ENCODE assay signal across 24 mouse cellular contexts in genomic region chr13:114139570-114139969, GRCm38 (mm10).
A peak's percentile ranks its signal among the peaks of the same experiment; 100 is the strongest.
DNase-seq lines count a peak whose midpoint lies in the region; ATAC-seq and TF ChIP-seq lines count a peak whose summit lies in the region.
"Had no signal": no experiment of that assay in that cellular context is flagged by ENCODE, and none has a peak within 500 bp of the region (broad histone marks: within the 10 kb centered on the region; RNA-seq: fewer than 3 reads in every experiment).

No protein-coding gene starts in this region.

- no peaks in the 10 kb centered on the region for H3K27me3 ChIP-seq in embryonic facial prominence, embryonic 14.5 days (replicated peaks; ENCODE audit: control insufficient read depth, insufficient read depth, low read length)
- H3K27me3 ChIP-seq: hindbrain, embryonic 15.5 days; midbrain, embryonic 13.5 days; neural tube, embryonic 12.5 days; stomach, embryonic 15.5 days had no signal

- H3K27ac ChIP-seq in layer of hippocampus, adult 2 months, result peak overlapping the region; percentile 4; the same call in 1 of the 2 replicates
- H3K27ac ChIP-seq in cortical plate, adult 2 months (ENCODE audit: insufficient read depth, low read length), result peak overlapping the region; percentile 84
- peak overlapping the region; percentile 34; the same call in 1 of the 2 replicates for H3K27ac ChIP-seq in embryonic facial prominence, embryonic 14.5 days (replicated peaks; ENCODE audit: low read depth, low read length)
- H3K27ac ChIP-seq: hindbrain, embryonic 15.5 days; kidney, postnatal 0 days; midbrain, embryonic 13.5 days; neural tube, embryonic 12.5 days; stomach, embryonic 15.5 days had no signal

- ATAC-seq in embryonic facial prominence, embryonic 14.5 days (ENCODE audit: low read depth), result no peak
- ATAC-seq: midbrain, embryonic 13.5 days had no signal

- no peak overlapping the region for H3K4me3 ChIP-seq in layer of hippocampus, adult 2 months
- H3K4me3 ChIP-seq in cortical plate, adult 2 months (ENCODE audit: insufficient read depth, low read length), result no peak overlapping the region
- H3K4me3 ChIP-seq in embryonic facial prominence, embryonic 14.5 days (ENCODE audit: low read depth, low read length), result no peak overlapping the region
- H3K4me3 ChIP-seq: erythroblast, embryonic 14.5 days; hindbrain, embryonic 15.5 days; midbrain, embryonic 13.5 days; neural tube, embryonic 12.5 days; stomach, embryonic 15.5 days had no signal

- no peak for TF ChIP-seq CTCF in layer of hippocampus, adult 2 months (conservative IDR thresholded peaks at IDR 0.05)
- TF ChIP-seq CTCF in cortical plate, adult 2 months (IDR thresholded peaks at IDR 0.05; ENCODE audit: extremely low read depth, insufficient read depth, low read length), result no peak

- no peak overlapping the region for H3K9ac ChIP-seq in embryonic facial prominence, embryonic 14.5 days (ENCODE audit: low read depth, low read length)
- H3K9ac ChIP-seq: hindbrain, embryonic 15.5 days; midbrain, embryonic 13.5 days; neural tube, embryonic 12.5 days; stomach, embryonic 15.5 days had no signal

- no peaks in the 10 kb centered on the region for H3K9me3 ChIP-seq in embryonic facial prominence, embryonic 14.5 days (ENCODE audit: control insufficient read depth, low read length)
- H3K9me3 ChIP-seq: hindbrain, embryonic 15.5 days; midbrain, embryonic 13.5 days; neural tube, embryonic 12.5 days; stomach, embryonic 15.5 days had no signal

- no peaks in the 10 kb centered on the region for H3K36me3 ChIP-seq in embryonic facial prominence, embryonic 14.5 days (ENCODE audit: control insufficient read depth, insufficient read depth, low read length)
- H3K36me3 ChIP-seq: hindbrain, embryonic 15.5 days; midbrain, embryonic 13.5 days; neural tube, embryonic 12.5 days; stomach, embryonic 15.5 days had no signal

- peaks cover 8% of the 10 kb centered on the region for H3K4me1 ChIP-seq in cortical plate, adult 2 months (ENCODE audit: control insufficient read depth, insufficient read depth, low read length)
- peaks cover 4% of the 10 kb centered on the region; the same call in 1 of the 2 replicates for H3K4me1 ChIP-seq in embryonic facial prominence, embryonic 14.5 days (ENCODE audit: control insufficient read depth, insufficient read depth, low read length)
- H3K4me1 ChIP-seq: stomach, embryonic 15.5 days had no signal

- TF ChIP-seq POLR2A in cortical plate, adult 2 months (IDR thresholded peaks at IDR 0.05; ENCODE audit: extremely low read depth, insufficient read depth, low read length), result no peak

- H3K4me2 ChIP-seq in embryonic facial prominence, embryonic 14.5 days (ENCODE audit: low read depth, low read length), result no peak overlapping the region
- H3K4me2 ChIP-seq: heart, embryonic 11.5 days; hindbrain, embryonic 15.5 days; liver, embryonic 11.5 days; midbrain, embryonic 13.5 days; neural tube, embryonic 12.5 days; stomach, embryonic 15.5 days had no signal

- DNase-seq in layer of hippocampus, adult 2 months (ENCODE audit: low spot score in 2 of 2), result no peak
- DNase-seq in layer of hippocampus, postnatal 14 days (ENCODE audit: low spot score in 2 of 2), result no peak
- peak; percentile 31 for DNase-seq in embryonic facial prominence, embryonic 14.5 days (ENCODE audit: low spot score)
- peak; percentile 37 for DNase-seq in forelimb bud, embryonic 11.5 days (ENCODE audit: low read depth, low spot score)
- no peak for DNase-seq in adipocyte (ENCODE audit: low spot score)
- DNase-seq in cerebellum, postnatal 10 days, result no peak
- DNase-seq: adrenal gland, adult 8-10 months; cerebellum, adult 11-12 months; cerebellum, postnatal 14 days; heart, adult 11 months; kidney, adult 2 months; lung, adult 18-20 months; lung, postnatal 10 days; right cerebral cortex, postnatal 4 days; thymus, postnatal 25 days had no signal

- WGBS in embryonic facial prominence, embryonic 14.5 days, result 52% methylated on average over 9 of the region's 9 CpGs

Comparison
In these comparisons a context has a peak if more than half of its experiments do, and no peak if none do; other contexts are left out.
1. DNase-seq: peak in embryonic facial prominence, embryonic 14.5 days (single experiment) and forelimb bud, embryonic 11.5 days (single experiment); none in layer of hippocampus, adult 2 months (0 of 2), layer of hippocampus, postnatal 14 days (0 of 2), adipocyte (single experiment) and cerebellum, postnatal 10 days (0 of 2).
2. H3K27ac ChIP-seq: peak in every context shown above with its lines; median percentile 84 in cortical plate, adult 2 months; 34 in embryonic facial prominence, embryonic 14.5 days; 4 in layer of hippocampus, adult 2 months.